Mouse (Mus musculus): ENCODE results near the gene Asb3. TPM values are rescaled to one million over a fixed set of nuclear protein-coding genes. Genes with fewer than 3 reads are reported as not detected.

The Asb3 gene
- total and polyA plus RNA-seq, 2 experiments from 2014 or later = 18.9 to 22.4 TPM

DNA sequence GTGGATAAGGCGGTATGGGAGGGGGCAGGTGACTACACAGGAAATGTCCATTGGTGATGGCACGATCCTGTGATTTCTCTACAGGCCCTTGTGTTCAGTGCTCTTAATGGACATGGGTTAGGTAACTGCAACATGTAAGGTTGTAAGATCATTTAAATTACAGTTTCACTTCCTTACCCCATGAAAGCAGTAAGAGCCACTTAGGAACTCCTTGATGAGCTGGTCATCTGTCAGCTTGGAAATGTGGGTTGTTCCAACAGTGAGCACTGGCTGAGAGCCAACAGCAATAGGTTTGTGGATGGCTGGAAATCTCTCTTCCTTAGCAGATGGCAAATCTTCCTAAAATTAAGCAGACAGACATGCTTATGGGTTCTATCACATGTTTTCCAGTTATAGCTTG lies 58.3 kb downstream of the Asb3 start:
- 95% methylated on average over 2 of the region's 2 CpGs for WGBS
- Histone ChIP-seq H3K4me2 (ENCODE audit: low read depth, low read length, poor library complexity, severe bottlenecking) (no peak overlapping the region), H3K36me3 (ENCODE audit: insufficient read depth, low read length) (peaks cover 39% of the 10 kb centered on the region), H3K4me1 (ENCODE audit: insufficient read depth, low read length) (no peaks in the 10 kb centered on the region), H3K9me3 (ENCODE audit: low read length) (no peaks in the 10 kb centered on the region), H3K27me3 (ENCODE audit: insufficient read depth, low read length) (no peaks in the 10 kb centered on the region), H3K27ac (ENCODE audit: low read depth, low read length) (no peak overlapping the region), H3K9ac (replicated peaks; ENCODE audit: low read length, poor library complexity, severe bottlenecking) (no peak overlapping the region), H3K4me3 (ENCODE audit: low read depth, low read length) (no peak overlapping the region)
- no peak for TF ChIP-seq CTCF (IDR thresholded peaks at IDR 0.05)
- DNase-seq (ENCODE audit: low spot score) = peak; percentile 33
- ATAC-seq (ENCODE audit: low FRiP score) = no peak

- peak overlapping the region; percentile 79; the same call in 1 of the 2 replicates for H3K4me3 ChIP-seq (ENCODE audit: low read depth, low read length)
- no peak for TF ChIP-seq CTCF (IDR thresholded peaks at IDR 0.05)
- peak overlapping the region; percentile 83 for H3K9ac ChIP-seq (replicated peaks; ENCODE audit: low read length, poor library complexity, severe bottlenecking)
- no peak overlapping the region for H3K27ac ChIP-seq (ENCODE audit: low read depth, low read length)
- H3K9me3 ChIP-seq (ENCODE audit: low read length) = peaks cover 5% of the 10 kb centered on the region; the same call in 1 of the 2 replicates
- ATAC-seq (ENCODE audit: low FRiP score) (no peak), DNase-seq (ENCODE audit: low spot score) (no peak)
- H3K27me3 ChIP-seq (ENCODE audit: insufficient read depth, low read length) = no peaks in the 10 kb centered on the region
- peak overlapping the region; percentile 62 for H3K4me2 ChIP-seq (ENCODE audit: low read depth, low read length, poor library complexity, severe bottlenecking)
- H3K4me1 ChIP-seq (ENCODE audit: insufficient read depth, low read length) = no peaks in the 10 kb centered on the region; the same call in 1 of the 2 replicates
- peaks cover 20% of the 10 kb centered on the region; the same call in 1 of the 2 replicates for H3K36me3 ChIP-seq (ENCODE audit: insufficient read depth, low read length)
- WGBS = 75% methylated on average over 5 of the region's 5 CpGs
Measured at GRCm38 (mm10) chr11:30952829-30953228, 67.6 kb downstream of the Asb3 start.

GRCm38 (mm10) chr11:30953469-30954154 lies 68.4 kb downstream of the Asb3 start:
- ATAC-seq (ENCODE audit: low FRiP score) = peak; percentile 88
- peak overlapping the region; percentile 89 for H3K27ac ChIP-seq (ENCODE audit: low read depth, low read length)
- peak; percentile 48 for TF ChIP-seq CTCF (IDR thresholded peaks at IDR 0.05)
- peak overlapping the region; percentile 62 for H3K4me2 ChIP-seq (ENCODE audit: low read depth, low read length, poor library complexity, severe bottlenecking)
- no peaks in the 10 kb centered on the region; the same call in 1 of the 2 replicates for H3K4me1 ChIP-seq (ENCODE audit: insufficient read depth, low read length)
- DNase-seq (ENCODE audit: low spot score) = peak; percentile 55
- H3K9ac ChIP-seq (replicated peaks; ENCODE audit: low read length, poor library complexity, severe bottlenecking) = peak overlapping the region; percentile 83
- peaks cover 5% of the 10 kb centered on the region; the same call in 1 of the 2 replicates for H3K9me3 ChIP-seq (ENCODE audit: low read length)
- H3K4me3 ChIP-seq (ENCODE audit: low read depth, low read length) = peak overlapping the region; percentile 79
- no peaks in the 10 kb centered on the region for H3K27me3 ChIP-seq (ENCODE audit: insufficient read depth, low read length)
- WGBS = under 1% methylated on average over 18 of the region's 32 CpGs
- peaks cover 15% of the 10 kb centered on the region; the same call in 1 of the 2 replicates for H3K36me3 ChIP-seq (ENCODE audit: insufficient read depth, low read length)

DNA sequence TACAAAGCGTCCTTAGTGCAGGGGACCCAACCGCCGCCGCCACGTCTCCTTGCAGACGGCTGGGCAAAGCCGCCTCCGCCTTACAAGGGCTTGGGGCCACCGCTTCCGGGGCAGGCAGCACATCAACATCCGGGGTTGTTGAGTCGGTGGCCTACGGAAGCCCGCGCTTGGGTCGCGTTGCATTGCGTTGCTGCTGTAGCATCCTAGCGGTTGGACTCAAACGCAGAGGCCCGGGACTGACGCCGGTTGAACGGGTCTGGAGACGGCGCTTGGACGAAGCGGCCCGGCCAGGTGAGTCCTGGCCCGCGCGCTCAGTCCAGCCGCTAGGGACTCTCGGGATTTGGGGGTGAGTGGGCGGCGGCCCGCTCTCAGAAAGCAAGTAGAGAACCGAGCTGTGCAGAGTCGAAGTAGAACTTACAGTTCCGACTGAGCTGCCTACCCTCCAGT lies 69.1 kb downstream of the Asb3 start, which contains the start of gene Erlec1:
TSS of gene Erlec1 (minus strand) at position 57 of the 447 bp plus-strand sequence.
- WGBS = under 1% methylated on average over 40 of the region's 40 CpGs

GRCm38 (mm10) chr11:30985237-30985636 lies 100.0 kb downstream of the Asb3 start:
- Histone ChIP-seq H3K9ac (replicated peaks; ENCODE audit: low read length, poor library complexity, severe bottlenecking) (no peak overlapping the region; the same call in 1 of the 2 replicates), H3K4me1 (ENCODE audit: insufficient read depth, low read length) (no peaks in the 10 kb centered on the region), H3K4me2 (ENCODE audit: low read depth, low read length, poor library complexity, severe bottlenecking) (peak overlapping the region; percentile 61), H3K27ac (ENCODE audit: low read depth, low read length) (no peak overlapping the region), H3K4me3 (ENCODE audit: low read depth, low read length) (peak overlapping the region; percentile 66), H3K36me3 (ENCODE audit: insufficient read depth, low read length) (no peaks in the 10 kb centered on the region), H3K9me3 (ENCODE audit: low read length) (no peaks in the 10 kb centered on the region), H3K27me3 (ENCODE audit: insufficient read depth, low read length) (no peaks in the 10 kb centered on the region)
- 25% methylated on average over 2 of the region's 2 CpGs for WGBS
- no peak for DNase-seq (ENCODE audit: low spot score)
- TF ChIP-seq CTCF (IDR thresholded peaks at IDR 0.05) = no peak
- no peak for ATAC-seq (ENCODE audit: low FRiP score)

More for the DNA sequence above, 69.1 kb downstream of the Asb3 start, which contains the start of gene Erlec1:
- Histone ChIP-seq H3K36me3 (ENCODE audit: insufficient read depth, low read length) (peaks cover 9% of the 10 kb centered on the region; the same call in 1 of the 2 replicates), H3K9me3 (ENCODE audit: low read length) (peaks cover 5% of the 10 kb centered on the region; the same call in 1 of the 2 replicates), H3K27me3 (ENCODE audit: insufficient read depth, low read length) (no peaks in the 10 kb centered on the region), H3K4me2 (ENCODE audit: low read depth, low read length, poor library complexity, severe bottlenecking) (peak within 1 kb of the TSS; percentile 71), H3K4me3 (ENCODE audit: low read depth, low read length) (peak within 1 kb of the TSS; percentile 79), H3K27ac (ENCODE audit: low read depth, low read length) (peak within 1 kb of the TSS; percentile 89), H3K4me1 (ENCODE audit: insufficient read depth, low read length) (no peaks in the 10 kb centered on the region; the same call in 1 of the 2 replicates), H3K9ac (replicated peaks; ENCODE audit: low read length, poor library complexity, severe bottlenecking) (peak within 1 kb of the TSS; percentile 83)
- peak; percentile 44 for TF ChIP-seq CTCF (IDR thresholded peaks at IDR 0.05)
- peak; percentile 96 for DNase-seq (ENCODE audit: low spot score)
- ATAC-seq (ENCODE audit: low FRiP score) = peak; percentile 98

Measured in midbrain, postnatal 0 days (tissue).